Mouse (Mus musculus): ENCODE measurements at regions not wholly inside any gene's neighbourhood (a gene's known extent, or its start where the extent isn't known, plus 50 kb on each side); places are given as distances from the start of the nearest gene placed in this dataset.

DNA sequence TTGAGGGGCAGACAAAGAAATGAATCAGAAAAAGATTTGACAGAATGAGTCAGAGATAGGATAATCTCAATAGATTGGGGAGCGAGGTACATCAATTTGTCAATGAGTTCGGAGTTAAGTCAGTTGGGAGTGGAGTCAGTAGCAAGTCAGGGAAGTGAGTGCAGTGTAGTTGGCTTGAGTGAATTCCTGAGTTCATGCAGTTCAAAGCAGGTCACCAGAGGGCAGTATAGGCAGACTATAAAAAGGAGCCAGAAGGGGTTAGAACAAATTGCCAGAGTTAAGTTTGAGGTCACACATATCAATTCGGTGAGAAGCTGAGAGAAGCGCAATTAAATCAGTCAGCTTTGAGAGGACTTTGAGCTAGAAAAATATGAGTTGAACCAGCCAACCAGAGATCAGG lies 1317.7 kb upstream of the Cdh8 start:
- H3K79me2 ChIP-seq (replicated peaks; ENCODE audit: control insufficient read depth, insufficient read depth, low read length), result no peaks in the 10 kb centered on the region
- H3K27me3 ChIP-seq (ENCODE audit: control insufficient read depth, insufficient read depth, low read length), result no peaks in the 10 kb centered on the region
- intact Hi-C loops (cut with DNase I), result no loop called here
- no peak overlapping the region for H3K27ac ChIP-seq
- WGBS, result 69% methylated on average over 4 of the region's 4 CpGs
- H3K4me3 ChIP-seq, result no peak overlapping the region
- no peaks in the 10 kb centered on the region for H3K4me1 ChIP-seq (ENCODE audit: control insufficient read depth, insufficient read depth, low read length)
- no peak for DNase-seq
- H3K36me3 ChIP-seq (ENCODE audit: control insufficient read depth, insufficient read depth, low read length), result no peaks in the 10 kb centered on the region
- no peak overlapping the region for H3K9ac ChIP-seq (ENCODE audit: low read depth, low read length)
- TF ChIP-seq CTCF (IDR thresholded peaks at IDR 0.05) (no peak), POLR2A (IDR thresholded peaks at IDR 0.05; ENCODE audit: insufficient read depth, low read depth, low read length) (no peak), EP300 (IDR thresholded peaks at IDR 0.05; ENCODE audit: insufficient read depth, low read depth, low read length) (no peak)

- no peak for TF ChIP-seq EP300 (IDR thresholded peaks at IDR 0.05; ENCODE audit: insufficient read depth, low read depth, low read length)
- TF ChIP-seq POLR2A (IDR thresholded peaks at IDR 0.05; ENCODE audit: insufficient read depth, low read depth, low read length), result no peak
- no peak for TF ChIP-seq CTCF (IDR thresholded peaks at IDR 0.05)
Measured at GRCm38 (mm10) chr8:100702365-100702764, 1286.1 kb upstream of the Cdh8 start.

DNA sequence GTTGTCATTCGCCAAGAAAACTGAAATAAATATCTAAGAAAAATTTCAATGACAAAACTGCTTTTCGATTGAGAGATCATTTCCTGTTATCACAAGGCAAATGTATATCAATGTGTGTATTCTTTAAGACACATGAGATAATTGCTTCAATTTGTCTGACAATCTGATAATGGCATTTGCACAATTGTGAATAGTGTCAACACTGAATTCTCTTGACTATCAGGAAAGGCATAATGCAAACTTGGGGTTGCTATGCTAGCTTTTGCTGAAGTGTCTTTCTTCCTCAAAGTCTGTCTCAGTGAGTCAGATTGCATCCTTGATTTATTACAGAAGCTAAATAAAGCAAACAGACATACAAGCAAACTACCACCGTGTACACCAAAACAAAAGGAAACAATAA lies 1278.8 kb upstream of the Cdh8 start:
- intact Hi-C loops (cut with DNase I), result no loop called here
- H3K4me3 ChIP-seq, result no peak overlapping the region
- 68% methylated on average over 3 of the region's 3 CpGs for WGBS
- H3K79me2 ChIP-seq (replicated peaks; ENCODE audit: control insufficient read depth, insufficient read depth, low read length), result no peaks in the 10 kb centered on the region
- H3K27ac ChIP-seq, result no peak overlapping the region
- no peaks in the 10 kb centered on the region for H3K27me3 ChIP-seq (ENCODE audit: control insufficient read depth, insufficient read depth, low read length)
- H3K9ac ChIP-seq (ENCODE audit: low read depth, low read length), result no peak overlapping the region
- no peak for DNase-seq
- no peaks in the 10 kb centered on the region for H3K4me1 ChIP-seq (ENCODE audit: control insufficient read depth, insufficient read depth, low read length)
- TF ChIP-seq CTCF (IDR thresholded peaks at IDR 0.05), result no peak
- TF ChIP-seq EP300 (IDR thresholded peaks at IDR 0.05; ENCODE audit: insufficient read depth, low read depth, low read length), result no peak
- no peak for TF ChIP-seq POLR2A (IDR thresholded peaks at IDR 0.05; ENCODE audit: insufficient read depth, low read depth, low read length)
- H3K36me3 ChIP-seq (ENCODE audit: control insufficient read depth, insufficient read depth, low read length), result no peaks in the 10 kb centered on the region

More at GRCm38 (mm10) chr8:100702365-100702764, 1286.1 kb upstream of the Cdh8 start:
- Histone ChIP-seq H3K27me3 (ENCODE audit: control insufficient read depth, insufficient read depth, low read length) (no peaks in the 10 kb centered on the region), H3K36me3 (ENCODE audit: control insufficient read depth, insufficient read depth, low read length) (no peaks in the 10 kb centered on the region), H3K79me2 (replicated peaks; ENCODE audit: control insufficient read depth, insufficient read depth, low read length) (no peaks in the 10 kb centered on the region), H3K9ac (ENCODE audit: low read depth, low read length) (no peak overlapping the region), H3K4me3 (no peak overlapping the region), H3K27ac (no peak overlapping the region), H3K4me1 (ENCODE audit: control insufficient read depth, insufficient read depth, low read length) (no peaks in the 10 kb centered on the region)
- DNase-seq, result no peak
- intact Hi-C loops (cut with DNase I), result no loop called here
- 67% methylated on average over 2 of the region's 2 CpGs for WGBS

DNA sequence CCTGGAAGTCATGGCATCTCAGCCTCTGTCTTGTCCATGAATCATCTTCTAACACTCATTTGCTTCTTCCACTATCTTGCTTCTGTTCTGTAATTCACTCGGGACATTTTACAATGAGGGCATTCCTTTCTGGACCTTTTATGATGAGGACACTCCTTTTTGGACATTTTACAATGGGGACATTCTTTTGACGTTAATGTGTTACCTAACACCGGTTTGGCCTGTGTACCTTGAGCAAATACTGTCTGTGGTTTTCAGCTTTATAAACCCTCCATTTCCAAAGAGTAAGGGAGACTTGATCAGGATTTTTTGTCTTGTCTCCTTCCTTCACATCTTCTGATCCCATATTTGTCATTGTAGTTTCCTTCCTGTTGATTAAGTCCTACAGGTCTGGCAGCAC lies 1262.3 kb upstream of the Cdh8 start:
- WGBS, result 75% methylated on average over 3 of the region's 3 CpGs
- intact Hi-C loops (cut with DNase I), result no loop called here
- H3K27ac ChIP-seq, result no peak overlapping the region
- no peak overlapping the region for H3K9ac ChIP-seq (ENCODE audit: low read depth, low read length)
- H3K4me3 ChIP-seq, result no peak overlapping the region
- H3K36me3 ChIP-seq (ENCODE audit: control insufficient read depth, insufficient read depth, low read length), result no peaks in the 10 kb centered on the region
- H3K79me2 ChIP-seq (replicated peaks; ENCODE audit: control insufficient read depth, insufficient read depth, low read length), result no peaks in the 10 kb centered on the region
- H3K4me1 ChIP-seq (ENCODE audit: control insufficient read depth, insufficient read depth, low read length), result no peaks in the 10 kb centered on the region
- DNase-seq, result no peak
- TF ChIP-seq CTCF (IDR thresholded peaks at IDR 0.05) (no peak), POLR2A (IDR thresholded peaks at IDR 0.05; ENCODE audit: insufficient read depth, low read depth, low read length) (no peak), EP300 (IDR thresholded peaks at IDR 0.05; ENCODE audit: insufficient read depth, low read depth, low read length) (no peak)
- H3K27me3 ChIP-seq (ENCODE audit: control insufficient read depth, insufficient read depth, low read length), result no peaks in the 10 kb centered on the region
